Mouse (Mus musculus): ENCODE results near the gene Prkcz.

Gene Prkcz

GRCm38 (mm10) chr4:155361303-155361791, at the start of gene Prkcz:
TSS of gene Prkcz (minus strand) at chr4:155361361.
- Histone ChIP-seq H3K4me1 (replicated peaks; ENCODE audit: low read depth, low read length) (peaks cover 57% of the 10 kb centered on the region), H3K4me3 (replicated peaks; ENCODE audit: low read length) (peak within 1 kb of the TSS; percentile 94), H3K27me3 (ENCODE audit: insufficient read depth, low read length) (no peaks in the 10 kb centered on the region; the same call in 1 of the 2 replicates), H3K36me3 (ENCODE audit: insufficient read depth, low read length) (peaks cover 9% of the 10 kb centered on the region), H3K9me3 (ENCODE audit: low read length) (no peaks in the 10 kb centered on the region)
- TF ChIP-seq POU5F1 (IDR thresholded peaks at IDR 0.05; ENCODE audit: borderline replicate concordance, low read length), result no peak
- no peak for TF ChIP-seq CTCF (conservative IDR thresholded peaks at IDR 0.05; ENCODE audit: low read length)
- TF ChIP-seq NANOG (IDR thresholded peaks at IDR 0.05; ENCODE audit: borderline replicate concordance, low read length), result no peak

- H3K9me3 ChIP-seq (ENCODE audit: low read length), result peaks cover under 1% of the 10 kb centered on the region; the same call in 1 of the 2 replicates
- H3K36me3 ChIP-seq (ENCODE audit: insufficient read depth, low read length), result no peaks in the 10 kb centered on the region
- H3K4me3 ChIP-seq (replicated peaks; ENCODE audit: low read length), result peak within 1 kb of the TSS; percentile 82
- peaks cover 35% of the 10 kb centered on the region for H3K4me1 ChIP-seq (replicated peaks; ENCODE audit: low read depth, low read length)
- 0 out of 2 replicates have a peak, but pooled peaks cover 3% of the 10 kb centered on the region for H3K27me3 ChIP-seq (ENCODE audit: insufficient read depth, low read length)
- TF ChIP-seq NANOG (IDR thresholded peaks at IDR 0.05; ENCODE audit: borderline replicate concordance, low read length) (no peak), POU5F1 (IDR thresholded peaks at IDR 0.05; ENCODE audit: borderline replicate concordance, low read length) (no peak), CTCF (conservative IDR thresholded peaks at IDR 0.05; ENCODE audit: low read length) (no peak)
These were observed 48.1 kb upstream of the Prkcz start, which contains the start of gene Cfap74 for GRCm38 (mm10) chr4:155409058-155409776. TSS of gene Cfap74 (plus strand) at chr4:155409190.

- peak overlapping the region; percentile 82 for H3K4me3 ChIP-seq (replicated peaks; ENCODE audit: low read length)
- peaks cover 35% of the 10 kb centered on the region for H3K4me1 ChIP-seq (replicated peaks; ENCODE audit: low read depth, low read length)
- TF ChIP-seq POU5F1 (IDR thresholded peaks at IDR 0.05; ENCODE audit: borderline replicate concordance, low read length) (no peak), CTCF (conservative IDR thresholded peaks at IDR 0.05; ENCODE audit: low read length) (no peak), NANOG (IDR thresholded peaks at IDR 0.05; ENCODE audit: borderline replicate concordance, low read length) (no peak)
These were observed 47.5 kb upstream of the Prkcz start for GRCm38 (mm10) chr4:155408695-155409057.

GRCm38 (mm10) chr4:155402489-155402888, 41.3 kb upstream of the Prkcz start:
- peaks cover 4% of the 10 kb centered on the region; the same call in 1 of the 2 replicates for H3K4me1 ChIP-seq (replicated peaks; ENCODE audit: low read depth, low read length)
- no peak overlapping the region for H3K4me3 ChIP-seq (replicated peaks; ENCODE audit: low read length)
- no peaks in the 10 kb centered on the region for H3K36me3 ChIP-seq (ENCODE audit: insufficient read depth, low read length)
- TF ChIP-seq POU5F1 (IDR thresholded peaks at IDR 0.05; ENCODE audit: borderline replicate concordance, low read length) (no peak), NANOG (IDR thresholded peaks at IDR 0.05; ENCODE audit: borderline replicate concordance, low read length) (no peak), CTCF (conservative IDR thresholded peaks at IDR 0.05; ENCODE audit: low read length) (no peak)
- H3K27me3 ChIP-seq (ENCODE audit: insufficient read depth, low read length), result peaks cover 47% of the 10 kb centered on the region
- peaks cover 3% of the 10 kb centered on the region; the same call in 1 of the 2 replicates for H3K9me3 ChIP-seq (ENCODE audit: low read length)

More at GRCm38 (mm10) chr4:155408695-155409057, 47.5 kb upstream of the Prkcz start:
- H3K27me3 ChIP-seq (ENCODE audit: insufficient read depth, low read length), result 0 out of 2 replicates have a peak, but pooled peaks cover 6% of the 10 kb centered on the region
- H3K36me3 ChIP-seq (ENCODE audit: insufficient read depth, low read length), result no peaks in the 10 kb centered on the region
- peaks cover 3% of the 10 kb centered on the region; the same call in 1 of the 2 replicates for H3K9me3 ChIP-seq (ENCODE audit: low read length)

- H3K9me3 ChIP-seq (ENCODE audit: low read length), result peaks cover 3% of the 10 kb centered on the region; the same call in 1 of the 2 replicates
- TF ChIP-seq NANOG (IDR thresholded peaks at IDR 0.05; ENCODE audit: borderline replicate concordance, low read length) (no peak), CTCF (conservative IDR thresholded peaks at IDR 0.05; ENCODE audit: low read length) (no peak), POU5F1 (IDR thresholded peaks at IDR 0.05; ENCODE audit: borderline replicate concordance, low read length) (no peak)
- H3K27me3 ChIP-seq (ENCODE audit: insufficient read depth, low read length), result peaks cover 60% of the 10 kb centered on the region
- H3K4me1 ChIP-seq (replicated peaks; ENCODE audit: low read depth, low read length), result peaks cover 4% of the 10 kb centered on the region; the same call in 1 of the 2 replicates
- no peaks in the 10 kb centered on the region for H3K36me3 ChIP-seq (ENCODE audit: insufficient read depth, low read length)
- no peak overlapping the region for H3K4me3 ChIP-seq (replicated peaks; ENCODE audit: low read length)
These were observed 40.0 kb upstream of the Prkcz start for GRCm38 (mm10) chr4:155401121-155401520.

- H3K36me3 ChIP-seq (ENCODE audit: insufficient read depth, low read length), result no peaks in the 10 kb centered on the region
- TF ChIP-seq CTCF (conservative IDR thresholded peaks at IDR 0.05; ENCODE audit: low read length) (no peak), POU5F1 (IDR thresholded peaks at IDR 0.05; ENCODE audit: borderline replicate concordance, low read length) (no peak), NANOG (IDR thresholded peaks at IDR 0.05; ENCODE audit: borderline replicate concordance, low read length) (no peak)
- no peaks in the 10 kb centered on the region for H3K9me3 ChIP-seq (ENCODE audit: low read length)
These were observed 37.0 kb upstream of the Prkcz start for GRCm38 (mm10) chr4:155398222-155398540.

GRCm38 (mm10) chr4:155397511-155398221, 36.5 kb upstream of the Prkcz start, which contains the start of gene Gabrd:
TSS of gene Gabrd (minus strand) at chr4:155398112.
- Histone ChIP-seq H3K9me3 (ENCODE audit: low read length) (no peaks in the 10 kb centered on the region), H3K27me3 (ENCODE audit: insufficient read depth, low read length) (peaks cover 69% of the 10 kb centered on the region), H3K36me3 (ENCODE audit: insufficient read depth, low read length) (no peaks in the 10 kb centered on the region), H3K4me3 (replicated peaks; ENCODE audit: low read length) (peak within 1 kb of the TSS; percentile 84), H3K4me1 (replicated peaks; ENCODE audit: low read depth, low read length) (peaks cover 4% of the 10 kb centered on the region; the same call in 1 of the 2 replicates)
- TF ChIP-seq NANOG (IDR thresholded peaks at IDR 0.05; ENCODE audit: borderline replicate concordance, low read length) (no peak), POU5F1 (IDR thresholded peaks at IDR 0.05; ENCODE audit: borderline replicate concordance, low read length) (no peak), CTCF (conservative IDR thresholded peaks at IDR 0.05; ENCODE audit: low read length) (no peak)

More at GRCm38 (mm10) chr4:155398222-155398540, 37.0 kb upstream of the Prkcz start:
- Histone ChIP-seq H3K27me3 (ENCODE audit: insufficient read depth, low read length) (peaks cover 71% of the 10 kb centered on the region), H3K4me3 (replicated peaks; ENCODE audit: low read length) (peak overlapping the region; percentile 84), H3K4me1 (replicated peaks; ENCODE audit: low read depth, low read length) (peaks cover 4% of the 10 kb centered on the region; the same call in 1 of the 2 replicates)

- Histone ChIP-seq H3K36me3 (ENCODE audit: insufficient read depth, low read length) (no peaks in the 10 kb centered on the region), H3K27me3 (ENCODE audit: insufficient read depth, low read length) (peaks cover 67% of the 10 kb centered on the region), H3K9me3 (ENCODE audit: low read length) (no peaks in the 10 kb centered on the region), H3K4me1 (replicated peaks; ENCODE audit: low read depth, low read length) (peaks cover 4% of the 10 kb centered on the region; the same call in 1 of the 2 replicates), H3K4me3 (replicated peaks; ENCODE audit: low read length) (no peak overlapping the region)
- no peak for TF ChIP-seq POU5F1 (IDR thresholded peaks at IDR 0.05; ENCODE audit: borderline replicate concordance, low read length)
- no peak for TF ChIP-seq CTCF (conservative IDR thresholded peaks at IDR 0.05; ENCODE audit: low read length)
- no peak for TF ChIP-seq NANOG (IDR thresholded peaks at IDR 0.05; ENCODE audit: borderline replicate concordance, low read length)
These were observed 35.6 kb upstream of the Prkcz start for GRCm38 (mm10) chr4:155396751-155397150.

All from E14TG2a.4 (cell line).